ENCODE assay signal across 8 mouse cellular contexts in the genomic region with DNA sequence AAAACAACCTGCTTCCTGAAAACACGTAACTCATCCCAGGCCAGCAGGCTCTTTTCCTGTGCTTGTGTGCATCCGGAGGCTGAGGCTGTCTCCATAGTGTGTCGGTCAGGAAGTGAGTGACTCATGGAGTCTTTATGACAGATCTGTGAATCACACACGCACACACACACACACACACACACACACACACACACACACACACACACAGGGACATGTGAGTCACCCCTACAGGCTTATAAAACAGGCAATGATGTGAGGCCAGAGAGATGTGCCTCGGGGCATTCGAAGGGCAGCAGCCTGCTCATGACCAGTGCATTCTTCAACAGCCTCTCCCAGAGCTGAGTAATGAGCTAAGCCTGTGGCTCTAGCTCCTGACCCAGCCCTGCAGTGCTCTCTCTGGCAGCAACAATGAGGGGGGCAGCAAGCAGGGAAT.
DNase-seq lines count a peak whose midpoint lies in the region; ATAC-seq and TF ChIP-seq lines count a peak whose summit lies in the region.

No protein-coding gene starts in this region.

- no peak overlapping the region for H3K9ac ChIP-seq in intestine, postnatal 0 days (ENCODE audit: low read depth, low read length)
- H3K9ac ChIP-seq in midbrain, embryonic 15.5 days: no peak overlapping the region

- no peak overlapping the region for H3K4me3 ChIP-seq in embryonic fibroblast, embryonic 13.5 days (ENCODE audit: insufficient read depth, low read length)
- H3K4me3 ChIP-seq in intestine, postnatal 0 days (ENCODE audit: low read depth, low read length): no peak overlapping the region
- H3K4me3 ChIP-seq in midbrain, embryonic 15.5 days: no peak overlapping the region

- peak; percentile 88 for ATAC-seq in intestine, postnatal 0 days
- peak; percentile 49 for ATAC-seq in megakaryocyte, adult 5-6 weeks (ENCODE audit: poor library complexity, severe bottlenecking)
- ATAC-seq in midbrain, embryonic 15.5 days (replicated peaks): no peak

- H3K36me3 ChIP-seq in intestine, postnatal 0 days (ENCODE audit: control insufficient read depth, insufficient read depth): no peaks in the 10 kb centered on the region
- no peaks in the 10 kb centered on the region for H3K36me3 ChIP-seq in midbrain, embryonic 15.5 days (replicated peaks)

- H3K4me1 ChIP-seq in embryonic fibroblast, embryonic 13.5 days (ENCODE audit: control insufficient read depth, insufficient read depth, low read length): peaks cover 5% of the 10 kb centered on the region
- no peaks in the 10 kb centered on the region for H3K4me1 ChIP-seq in intestine, postnatal 0 days (replicated peaks; ENCODE audit: control insufficient read depth, insufficient read depth, low read length)
- H3K4me1 ChIP-seq in midbrain, embryonic 15.5 days: peaks cover 6% of the 10 kb centered on the region; the same call in 1 of the 2 replicates

- TF ChIP-seq CTCF in embryonic fibroblast, embryonic 13.5 days (IDR thresholded peaks at IDR 0.05; ENCODE audit: borderline replicate concordance, insufficient read depth, low read length): no peak
- TF ChIP-seq CTCF in intestine, postnatal 0 days (IDR thresholded peaks at IDR 0.05; ENCODE audit: low read depth): no peak

- peak; percentile 24 to 45 for DNase-seq in right cerebral cortex, postnatal 36 days (ENCODE audit: low spot score in 2 of 2)
- DNase-seq in right cerebral cortex, postnatal 14 days: no peak
- no peak for DNase-seq in layer of hippocampus, adult 11-12 months (ENCODE audit: low spot score)
- no peak for DNase-seq in thymus, postnatal 4 days

- H3K9me3 ChIP-seq in intestine, postnatal 0 days (ENCODE audit: control insufficient read depth): no peaks in the 10 kb centered on the region
- H3K9me3 ChIP-seq in midbrain, embryonic 15.5 days: 0 out of 2 replicates have a peak, but pooled peaks cover 4% of the 10 kb centered on the region

- peak; percentile 22; the same call in 1 of the 2 replicates for TF ChIP-seq POLR2A in embryonic fibroblast, embryonic 13.5 days (IDR thresholded peaks at IDR 0.05; ENCODE audit: low read depth, low read length)

- no peak overlapping the region for H3K4me2 ChIP-seq in intestine, postnatal 0 days (replicated peaks; ENCODE audit: low read depth)
- H3K4me2 ChIP-seq in midbrain, embryonic 15.5 days: no peak overlapping the region

- no peaks in the 10 kb centered on the region; the same call in 1 of the 2 replicates for H3K27me3 ChIP-seq in intestine, postnatal 0 days (replicated peaks; ENCODE audit: control insufficient read depth, insufficient read depth, low read length)
- no peaks in the 10 kb centered on the region for H3K27me3 ChIP-seq in midbrain, embryonic 15.5 days (replicated peaks)

- 37% methylated on average over 6 of the region's 6 CpGs for WGBS in intestine, postnatal 0 days
- WGBS in midbrain, embryonic 15.5 days: 75% methylated on average over 6 of the region's 6 CpGs

- H3K27ac ChIP-seq in embryonic fibroblast, embryonic 13.5 days (ENCODE audit: insufficient read depth, low read length): peak overlapping the region; percentile 83
- H3K27ac ChIP-seq in intestine, postnatal 0 days (ENCODE audit: low read depth, low read length): no peak overlapping the region
- no peak overlapping the region for H3K27ac ChIP-seq in midbrain, embryonic 15.5 days

Comparison
In these comparisons a context has a peak if more than half of its experiments do, and no peak if none do; other contexts are left out.
1. DNase-seq: peak in right cerebral cortex, postnatal 36 days (2 of 2); none in right cerebral cortex, postnatal 14 days (single experiment), layer of hippocampus, adult 11-12 months (single experiment) and thymus, postnatal 4 days (single experiment).